Mouse (Mus musculus) testis, adult 2 months (tissue): ENCODE results near the gene Cpm. TPM values are rescaled to one million over a fixed set of nuclear protein-coding genes. Genes with fewer than 3 reads are reported as not detected.

Experiments
- H3K27ac ChIP-seq: fragments of 200-500 bp; 2 replicates; pipeline ENCODE4 v1.5.1; 2012; ENCODE audit warnings: low read depth, low read length; ENCODE audit not compliant: control insufficient read depth, insufficient read depth
- H3K27me3 ChIP-seq: fragments of 200-500 bp; 2 replicates; pipeline ENCODE4 v1.6.1; 2012; ENCODE audit warnings: mild to moderate bottlenecking, low read length, moderate library complexity; ENCODE audit not compliant: control insufficient read depth, insufficient read depth
- H3K36me3 ChIP-seq: fragments of 200-500 bp; 2 replicates; pipeline ENCODE4 v1.6.1; 2012; ENCODE audit warnings: mild to moderate bottlenecking, low read length; ENCODE audit not compliant: control insufficient read depth, insufficient read depth
- H3K4me1 ChIP-seq: fragments of 200-500 bp; 2 replicates; pipeline ENCODE4 v1.6.1; 2012; ENCODE audit warnings: low read length; ENCODE audit not compliant: control insufficient read depth, insufficient read depth
- H3K4me3 ChIP-seq: fragments of 200-500 bp; 2 replicates; pipeline ENCODE4 v1.5.1; 2012; ENCODE audit warnings: low read depth, mild to moderate bottlenecking, low read length, moderate library complexity, mixed read lengths; ENCODE audit not compliant: control insufficient read depth
- CTCF ChIP-seq: fragments of 200-500 bp; IDR thresholded peaks from 2 replicates; pipeline ENCODE4 v1.5.1; 2012; ENCODE audit warnings: low read depth, mild to moderate bottlenecking, inconsistent platforms, low read length, moderate library complexity; ENCODE audit not compliant: control insufficient read depth, insufficient read depth, insufficient replicate concordance
- POLR2A ChIP-seq: fragments of 200-500 bp; IDR thresholded peaks from 2 replicates; pipeline ENCODE4 v1.6.1; 2012; ENCODE audit warnings: low read depth, mild to moderate bottlenecking, inconsistent platforms, low read length, moderate library complexity; ENCODE audit not compliant: control insufficient read depth
- polyA plus RNA-seq: library from polyadenylated mRNA; depleted of rRNA; stranded (reverse); fragments of >200 nt; gene quantifications from 2 replicates; pipeline ENCODE4 v1.2.3, GENCODE M21; 2012

The Cpm gene
- polyA plus RNA-seq, 1 experiment = 0.77 TPM

DNA sequence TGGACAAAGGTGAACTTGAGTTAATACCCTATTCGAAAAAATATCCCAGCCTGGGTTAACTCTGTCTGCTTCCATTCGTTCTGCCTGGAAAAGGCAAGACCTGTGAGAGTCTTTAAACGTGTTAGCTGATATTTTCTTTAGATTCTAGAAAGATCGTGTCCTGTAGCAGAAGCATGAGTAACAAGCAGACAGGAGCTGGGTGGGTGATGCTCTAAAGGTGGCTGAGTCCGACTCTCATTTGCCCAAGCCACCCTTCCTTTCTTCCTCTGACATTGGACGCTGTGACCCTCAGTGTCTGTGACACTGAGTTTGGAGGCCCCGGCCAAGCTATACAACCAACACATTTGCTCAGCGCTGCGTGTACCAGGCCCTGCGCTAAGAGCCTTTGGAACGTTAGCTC lies 15.5 kb downstream of the Cpm start:
- no peak for TF ChIP-seq CTCF
- no peak for TF ChIP-seq POLR2A
- H3K27ac ChIP-seq = no peak overlapping the region

GRCm38 (mm10) chr10:117645487-117645964 lies 16.2 kb downstream of the Cpm start:
- H3K27ac ChIP-seq = no peak overlapping the region
- no peaks in the 10 kb centered on the region for H3K36me3 ChIP-seq
- no peak overlapping the region for H3K4me3 ChIP-seq
- H3K27me3 ChIP-seq = no peaks in the 10 kb centered on the region
- peaks cover 4% of the 10 kb centered on the region for H3K4me1 ChIP-seq
- TF ChIP-seq POLR2A = no peak
- no peak for TF ChIP-seq CTCF

More for the DNA sequence above, 15.5 kb downstream of the Cpm start:
- no peaks in the 10 kb centered on the region for H3K36me3 ChIP-seq
- no peaks in the 10 kb centered on the region for H3K27me3 ChIP-seq
- H3K4me3 ChIP-seq = no peak overlapping the region
- peaks cover 6% of the 10 kb centered on the region for H3K4me1 ChIP-seq

DNA sequence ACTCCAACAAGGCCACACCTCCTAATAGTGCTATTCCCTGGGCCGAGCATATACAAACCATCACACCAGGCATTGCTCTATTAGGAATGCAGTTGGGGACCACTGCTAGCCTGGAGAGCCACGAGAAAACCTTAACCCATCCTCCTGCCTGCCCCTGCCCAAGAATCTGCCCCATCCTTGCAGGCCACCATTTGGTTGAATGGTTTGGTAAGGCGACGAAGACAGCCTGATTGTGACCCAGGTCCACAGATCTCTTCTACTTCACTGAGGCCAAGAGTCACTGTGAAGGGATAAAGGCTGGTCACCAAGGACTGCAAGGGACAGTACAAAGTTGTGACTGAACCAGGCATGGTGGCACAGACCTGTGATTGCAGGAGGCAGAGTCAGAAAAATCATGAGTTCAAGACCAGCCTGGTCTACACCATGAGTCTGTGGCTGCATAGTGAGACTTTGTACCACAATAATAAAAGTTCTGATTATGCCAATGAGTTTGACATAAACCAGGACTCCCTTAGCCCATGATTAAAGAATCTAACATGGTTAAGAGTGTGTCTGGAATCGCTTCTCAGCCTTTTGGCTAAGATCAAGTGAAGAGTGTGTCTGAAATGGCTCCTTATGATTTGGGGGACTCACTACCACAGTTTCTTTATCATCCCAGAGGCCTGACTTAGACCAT lies 17.3 kb downstream of the Cpm start:
- H3K27ac ChIP-seq = no peak overlapping the region
- no peaks in the 10 kb centered on the region for H3K36me3 ChIP-seq
- H3K27me3 ChIP-seq = no peaks in the 10 kb centered on the region
- H3K4me3 ChIP-seq = no peak overlapping the region
- peaks cover 5% of the 10 kb centered on the region for H3K4me1 ChIP-seq
- TF ChIP-seq CTCF (no peak), POLR2A (no peak)

GRCm38 (mm10) chr10:117647158-117647505 lies 17.8 kb downstream of the Cpm start:
- TF ChIP-seq POLR2A (no peak), CTCF (no peak)
- H3K4me1 ChIP-seq = peaks cover 2% of the 10 kb centered on the region; the same call in 1 of the 2 replicates
- no peaks in the 10 kb centered on the region for H3K27me3 ChIP-seq
- H3K27ac ChIP-seq = no peak overlapping the region
- no peak overlapping the region for H3K4me3 ChIP-seq
- H3K36me3 ChIP-seq = no peaks in the 10 kb centered on the region

- H3K4me1 ChIP-seq = peaks cover 2% of the 10 kb centered on the region; the same call in 1 of the 2 replicates
- H3K27ac ChIP-seq = no peak overlapping the region
- no peak overlapping the region for H3K4me3 ChIP-seq
- TF ChIP-seq POLR2A = no peak
- no peak for TF ChIP-seq CTCF
- no peaks in the 10 kb centered on the region for H3K36me3 ChIP-seq
- no peaks in the 10 kb centered on the region for H3K27me3 ChIP-seq
These were observed 18.7 kb downstream of the Cpm start for GRCm38 (mm10) chr10:117647964-117648472.

DNA sequence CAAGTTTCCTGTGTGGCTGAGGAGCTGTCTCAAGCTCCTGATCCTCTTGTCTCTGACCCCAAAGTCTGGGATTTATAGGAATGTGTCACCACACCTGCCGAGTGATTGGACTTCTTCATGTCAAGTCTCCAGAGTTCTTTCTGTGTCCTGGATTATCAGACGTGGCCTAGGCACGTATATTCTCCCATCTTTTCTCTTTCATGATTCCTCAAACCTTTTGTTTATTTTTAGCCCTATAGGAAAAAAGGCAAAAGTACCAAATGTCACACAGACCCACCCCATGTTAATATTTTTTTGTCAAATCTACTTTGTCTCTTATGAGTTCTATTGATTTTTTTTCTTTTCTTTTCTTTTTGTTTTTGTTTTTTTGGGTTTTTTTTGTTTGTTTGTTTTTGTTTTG lies 19.3 kb downstream of the Cpm start:
- Histone ChIP-seq H3K4me1 (peaks cover 2% of the 10 kb centered on the region; the same call in 1 of the 2 replicates), H3K4me3 (no peak overlapping the region), H3K36me3 (no peaks in the 10 kb centered on the region), H3K27me3 (no peaks in the 10 kb centered on the region), H3K27ac (no peak overlapping the region)
- TF ChIP-seq CTCF (no peak), POLR2A (no peak)

GRCm38 (mm10) chr10:117649292-117650041 lies 20.2 kb downstream of the Cpm start:
- Histone ChIP-seq H3K36me3 (no peaks in the 10 kb centered on the region), H3K27ac (no peak overlapping the region), H3K27me3 (no peaks in the 10 kb centered on the region), H3K4me1 (peaks cover 2% of the 10 kb centered on the region; the same call in 1 of the 2 replicates), H3K4me3 (no peak overlapping the region)
- no peak for TF ChIP-seq CTCF
- TF ChIP-seq POLR2A = no peak
